Mouse (Mus musculus) lung, postnatal 0 days (tissue): ENCODE measurements around the gene Pck1. TPM values are rescaled to one million over a fixed set of nuclear protein-coding genes. Genes with fewer than 3 reads are reported as not detected.
"Not testable (repeated sequence)": the region's sequence is repeated elsewhere in the genome, so short reads cannot be mapped to it uniquely, and the experiment has no call there.

Source experiments
- ATAC-seq: fragments of 200-750 bp; cut with Nextera tagmentation; 2 replicates; pipeline ENCODE4 v1.8.0; 2017; ENCODE audit warnings: moderate library complexity
- DNase-seq: peaks from one replicate; pipeline ENCODE4 v3.0.0-alpha.2; 2016; ENCODE audit warnings: low spot score
- H3K27ac ChIP-seq: fragments of 300-500 bp; sonication (generic); 2 replicates; pipeline ENCODE4 v1.5.1; 2014; ENCODE audit warnings: antibody characterized with exemption, mild to moderate bottlenecking, low read length, mixed read lengths
- H3K27me3 ChIP-seq: fragments of 300-500 bp; sonication (generic); replicated peaks from 2 replicates; pipeline ENCODE4 v1.6.1; 2014; ENCODE audit warnings: low read length, mixed read lengths; ENCODE audit not compliant: insufficient read depth
- H3K36me3 ChIP-seq: fragments of 300-500 bp; sonication (generic); 2 replicates; pipeline ENCODE4 v1.6.1; 2014; ENCODE audit warnings: low read length, mixed read lengths; ENCODE audit not compliant: insufficient read depth
- H3K4me1 ChIP-seq: fragments of 300-500 bp; sonication (generic); 2 replicates; pipeline ENCODE4 v1.6.1; 2014; ENCODE audit warnings: antibody characterized with exemption, low read depth, low read length, mixed read lengths; ENCODE audit not compliant: insufficient read depth
- H3K4me2 ChIP-seq: fragments of 300-500 bp; sonication (generic); replicated peaks from 2 replicates; pipeline ENCODE4 v1.6.1; 2014; ENCODE audit warnings: low read depth, mild to moderate bottlenecking, low read length, moderate library complexity, mixed read lengths
- H3K4me3 ChIP-seq: fragments of 300-500 bp; sonication (generic); 2 replicates; pipeline ENCODE4 v1.5.1; 2014; ENCODE audit warnings: low read depth, low read length
- H3K9ac ChIP-seq: fragments of 300-500 bp; sonication (generic); replicated peaks from 2 replicates; pipeline ENCODE4 v1.6.1; 2014; ENCODE audit warnings: low read depth, mild to moderate bottlenecking
- H3K9me3 ChIP-seq: fragments of 300-500 bp; sonication (generic); 2 replicates; pipeline ENCODE4 v1.6.1; 2016; ENCODE audit warnings: low read length, mixed read lengths
- CTCF ChIP-seq: IDR thresholded peaks from 2 replicates; pipeline ENCODE4 v1.5.1; 2016; ENCODE audit warnings: antibody characterized with exemption, mild to moderate bottlenecking
- EP300 ChIP-seq: IDR thresholded peaks from 2 replicates; pipeline ENCODE4 v1.6.1; 2016; ENCODE audit warnings: antibody characterized with exemption, mild to moderate bottlenecking, control low read depth
- WGBS: fragments of 180-500 bp; shearing (Covaris S2); extraction: QIAGEN DNeasy Blood & Tissue Kit; methylation state at CpG from one replicate; pipeline ENCODE4 v1.1.7; 2014; 5-methylcytosine and 5-hydroxymethylcytosine counted together
- polyA plus RNA-seq: library from polyadenylated mRNA; unstranded; fragments of >200 nt; fragmentation: Nextera tagmentation; extraction: Ambion mirVana; gene quantifications from 2 replicates; pipeline ENCODE4 v1.2.1, GENCODE M21; 2015

The Pck1 gene
- polyA plus RNA-seq, 1 experiment from 2014 or later = 0.08 TPM

- Histone ChIP-seq H3K27ac (no peak within 1 kb of the TSS), H3K4me2 (no peak within 1 kb of the TSS), H3K36me3 (no peaks in the 10 kb centered on the region), H3K27me3 (no peaks in the 10 kb centered on the region), H3K9ac (no peak within 1 kb of the TSS), H3K9me3 (no peaks in the 10 kb centered on the region), H3K4me1 (no peaks in the 10 kb centered on the region), H3K4me3 (no peak within 1 kb of the TSS)
- DNase-seq = no peak
- WGBS = 88% methylated on average over 35 of the region's 35 CpGs
- ATAC-seq = peak; percentile 19; the same call in 1 of the 2 replicates
- TF ChIP-seq CTCF = no peak
- TF ChIP-seq EP300 = no peak
Measured at GRCm38 (mm10) chr2:173119023-173119944, 33.6 kb upstream of the Pck1 start, which contains the start of gene Ctcfl. Ctcfl (minus strand) TSS chr2:173119525.

GRCm38 (mm10) chr2:173120117-173120516 lies 32.7 kb upstream of the Pck1 start:
- H3K9me3 ChIP-seq, H3K4me1 ChIP-seq, H3K9ac ChIP-seq, DNase-seq, ATAC-seq, H3K27me3 ChIP-seq, H3K27ac ChIP-seq, H3K4me3 ChIP-seq, H3K36me3 ChIP-seq, H3K4me2 ChIP-seq: not testable (repeated sequence)
- WGBS = 62% methylated on average over 3 of the region's 4 CpGs

GRCm38 (mm10) chr2:173124022-173124735 lies 28.7 kb upstream of the Pck1 start:
- no peak overlapping the region for H3K9ac ChIP-seq
- no peak for ATAC-seq
- no peak for DNase-seq
- H3K36me3 ChIP-seq = no peaks in the 10 kb centered on the region
- 81% methylated on average over 7 of the region's 7 CpGs for WGBS
- no peaks in the 10 kb centered on the region for H3K27me3 ChIP-seq
- no peak overlapping the region for H3K4me3 ChIP-seq
- no peak overlapping the region for H3K27ac ChIP-seq
- TF ChIP-seq EP300 (no peak), CTCF (no peak)
- no peaks in the 10 kb centered on the region for H3K9me3 ChIP-seq
- no peak overlapping the region for H3K4me2 ChIP-seq
- no peaks in the 10 kb centered on the region for H3K4me1 ChIP-seq

- no peak overlapping the region for H3K27ac ChIP-seq
- H3K36me3 ChIP-seq = no peaks in the 10 kb centered on the region
Measured at GRCm38 (mm10) chr2:173126386-173126785, 26.5 kb upstream of the Pck1 start.

GRCm38 (mm10) chr2:173129111-173129510 lies 23.7 kb upstream of the Pck1 start:
- no peak overlapping the region for H3K4me3 ChIP-seq
- no peaks in the 10 kb centered on the region for H3K36me3 ChIP-seq
- H3K9me3 ChIP-seq = no peaks in the 10 kb centered on the region
- no peaks in the 10 kb centered on the region for H3K27me3 ChIP-seq
- no peak for TF ChIP-seq CTCF
- TF ChIP-seq EP300 = no peak
- H3K27ac ChIP-seq = no peak overlapping the region
- no peak overlapping the region for H3K9ac ChIP-seq
- no peak overlapping the region for H3K4me2 ChIP-seq
- WGBS = 67% methylated on average over 2 of the region's 2 CpGs
- H3K4me1 ChIP-seq = no peaks in the 10 kb centered on the region
- ATAC-seq = no peak
- no peak for DNase-seq

More at GRCm38 (mm10) chr2:173126386-173126785, 26.5 kb upstream of the Pck1 start:
- no peaks in the 10 kb centered on the region for H3K9me3 ChIP-seq
- no peak overlapping the region for H3K4me3 ChIP-seq
- H3K4me1 ChIP-seq = no peaks in the 10 kb centered on the region
- 74% methylated on average over 4 of the region's 4 CpGs for WGBS
- H3K4me2 ChIP-seq = no peak overlapping the region
- H3K27me3 ChIP-seq = no peaks in the 10 kb centered on the region
- H3K9ac ChIP-seq = no peak overlapping the region
- DNase-seq = no peak
- no peak for ATAC-seq
- TF ChIP-seq CTCF = no peak
- TF ChIP-seq EP300 = no peak

GRCm38 (mm10) chr2:173132262-173132661 lies 20.6 kb upstream of the Pck1 start:
- Histone ChIP-seq H3K27ac (no peak overlapping the region), H3K4me2 (no peak overlapping the region), H3K27me3 (no peaks in the 10 kb centered on the region), H3K9ac (no peak overlapping the region), H3K9me3 (no peaks in the 10 kb centered on the region), H3K4me1 (no peaks in the 10 kb centered on the region), H3K4me3 (no peak overlapping the region), H3K36me3 (no peaks in the 10 kb centered on the region)
- TF ChIP-seq EP300 (no peak), CTCF (no peak)
- ATAC-seq = no peak
- WGBS = 81% methylated on average over 13 of the region's 13 CpGs
- no peak for DNase-seq
